Mouse (Mus musculus) ovary, postnatal 36 days (tissue): ENCODE results near the gene Adamts2.
A peak's percentile ranks its signal among the peaks of the same experiment; 100 is the strongest.

Experiments
- DNase-seq: peaks from one replicate; pipeline ENCODE4 v3.0.0; 2022; ENCODE audit warnings: low spot score, mixed read lengths

Adamts2 gene

GRCm38 (mm10) chr11:50734129-50734528 lies 132.2 kb downstream of the Adamts2 start:
- DNase-seq = no peak

GRCm38 (mm10) chr11:50736548-50736947 lies 134.7 kb downstream of the Adamts2 start:
- no peak for DNase-seq

- no peak for DNase-seq
Measured at GRCm38 (mm10) chr11:50738436-50738835, 136.6 kb downstream of the Adamts2 start.

GRCm38 (mm10) chr11:50739453-50739852 lies 137.6 kb downstream of the Adamts2 start:
- peak; percentile 68 for DNase-seq

GRCm38 (mm10) chr11:50742146-50742545 lies 140.3 kb downstream of the Adamts2 start:
- no peak for DNase-seq

GRCm38 (mm10) chr11:50744971-50745370 lies 143.1 kb downstream of the Adamts2 start:
- peak; percentile 50 for DNase-seq

- DNase-seq = no peak
Measured at GRCm38 (mm10) chr11:50746508-50746907, 144.6 kb downstream of the Adamts2 start.

- no peak for DNase-seq
Measured at GRCm38 (mm10) chr11:50750983-50751585, 149.2 kb downstream of the Adamts2 start.

GRCm38 (mm10) chr11:50757741-50758140 lies 155.9 kb downstream of the Adamts2 start:
- DNase-seq = no peak

GRCm38 (mm10) chr11:50766461-50766860 lies 164.6 kb downstream of the Adamts2 start:
- DNase-seq = no peak

GRCm38 (mm10) chr11:50767039-50767438 lies 165.2 kb downstream of the Adamts2 start:
- peak; percentile 43 for DNase-seq

- peak; percentile 86 for DNase-seq
Measured at GRCm38 (mm10) chr11:50768995-50769749, 167.3 kb downstream of the Adamts2 start.

GRCm38 (mm10) chr11:50771006-50771405 lies 169.1 kb downstream of the Adamts2 start:
- DNase-seq = no peak

- no peak for DNase-seq
Measured at GRCm38 (mm10) chr11:50797674-50798073, 195.8 kb downstream of the Adamts2 start.

- DNase-seq = no peak
Measured at GRCm38 (mm10) chr11:50798836-50799235, 197.0 kb downstream of the Adamts2 start.

GRCm38 (mm10) chr11:50814233-50814632 lies 212.3 kb downstream of the Adamts2 start:
- DNase-seq = no peak

- DNase-seq = no peak
Measured at GRCm38 (mm10) chr11:50826214-50826613, 224.3 kb downstream of the Adamts2 start.

GRCm38 (mm10) chr11:50827010-50827953 lies 225.4 kb downstream of the Adamts2 start, which contains the start of gene Zfp354c:
TSS of gene Zfp354c (minus strand) at chr11:50827724.
- peak; percentile 81 for DNase-seq

GRCm38 (mm10) chr11:50835727-50836126 lies 233.8 kb downstream of the Adamts2 start:
- DNase-seq = no peak

GRCm38 (mm10) chr11:50841023-50841735 lies 239.3 kb downstream of the Adamts2 start, which contains the start of gene Zfp879:
TSS of gene Zfp879 (minus strand) at chr11:50841552.
- DNase-seq = peak; percentile 88

- no peak for DNase-seq
Measured at GRCm38 (mm10) chr11:50845951-50846350, 244.1 kb downstream of the Adamts2 start.

- no peak for DNase-seq
Measured at GRCm38 (mm10) chr11:50847047-50847446, 245.2 kb downstream of the Adamts2 start.
